Mouse (Mus musculus): ENCODE results near the gene Rnf121.

- no peak for TF ChIP-seq POLR2A (IDR thresholded peaks at IDR 0.05; ENCODE audit: borderline replicate concordance, control insufficient read depth, low read depth, low read length)
- no peak for TF ChIP-seq CTCF (IDR thresholded peaks at IDR 0.05; ENCODE audit: control insufficient read depth, insufficient read depth, low read length)
Measured at GRCm38 (mm10) chr7:102000296-102000695, 65.0 kb downstream of the Rnf121 start.

Data from bone marrow, adult 2 months (tissue).